Mouse (Mus musculus) lung, adult 2 months (tissue): ENCODE results near the gene Sel1l3. TPM values are rescaled to one million over a fixed set of nuclear protein-coding genes. Genes with fewer than 3 reads are reported as not detected.

ENCODE experiments used
- DNase-seq: peaks from one replicate; pipeline ENCODE4 v3.0.0; 2022
- H3K4me1 ChIP-seq: fragments of 200-500 bp; 2 replicates; pipeline ENCODE4 v1.6.1; 2011; ENCODE audit warnings: low read length; ENCODE audit not compliant: control insufficient read depth, insufficient read depth
- H3K4me3 ChIP-seq: fragments of 200-500 bp; replicated peaks from 2 replicates; pipeline ENCODE3; 2011; ENCODE audit warnings: low read depth, mild to moderate bottlenecking, control low read depth, low read length; ENCODE audit errors: extremely low read depth
- CTCF ChIP-seq: fragments of 200-500 bp; IDR thresholded peaks from 2 replicates; pipeline ENCODE4 v1.5.1; 2011; ENCODE audit warnings: mild to moderate bottlenecking, low read length, control low read depth; ENCODE audit not compliant: insufficient read depth
- POLR2A ChIP-seq: fragments of 200-500 bp; IDR thresholded peaks from 2 replicates; pipeline ENCODE4 v1.6.1; 2011; ENCODE audit warnings: low read depth, mild to moderate bottlenecking, control low read depth, low read length, borderline replicate concordance; ENCODE audit errors: extremely low read depth
- WGBS: fragments of 180-500 bp; shearing (Covaris S2); methylation state at CpG from one replicate; pipeline ENCODE4 v1.1.7; 2018; 5-methylcytosine and 5-hydroxymethylcytosine counted together
- polyA plus RNA-seq: library from polyadenylated mRNA; depleted of rRNA; stranded (reverse); fragments of >200 nt; gene quantifications from 2 replicates; pipeline ENCODE4 v1.2.3, GENCODE M21; 2012

The Sel1l3 gene
- polyA plus RNA-seq, 1 experiment: 2.1 TPM

DNA sequence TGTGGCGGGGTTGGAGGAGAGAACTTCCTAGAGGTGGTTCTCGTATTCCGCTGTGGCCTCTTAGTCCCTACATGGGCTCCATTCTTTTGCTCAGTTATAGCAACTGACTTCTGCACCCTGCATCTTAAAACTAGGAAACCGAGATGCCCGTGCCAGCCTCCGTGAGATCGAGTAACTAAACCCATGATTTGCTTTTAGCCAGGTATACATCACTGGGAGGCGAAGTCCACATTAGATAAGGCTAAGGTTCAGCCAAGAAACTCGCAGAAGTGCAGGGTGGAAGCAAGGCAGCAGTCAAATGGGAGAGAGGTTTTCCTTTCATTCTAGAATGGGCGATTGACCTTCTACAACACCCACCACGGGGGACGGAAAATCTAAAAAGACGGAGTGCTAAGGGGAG lies 11.7 kb upstream of the Sel1l3 start:
- DNase-seq: no peak
- WGBS: 82% methylated on average over 13 of the region's 13 CpGs
- TF ChIP-seq CTCF (no peak), POLR2A (no peak)

DNA sequence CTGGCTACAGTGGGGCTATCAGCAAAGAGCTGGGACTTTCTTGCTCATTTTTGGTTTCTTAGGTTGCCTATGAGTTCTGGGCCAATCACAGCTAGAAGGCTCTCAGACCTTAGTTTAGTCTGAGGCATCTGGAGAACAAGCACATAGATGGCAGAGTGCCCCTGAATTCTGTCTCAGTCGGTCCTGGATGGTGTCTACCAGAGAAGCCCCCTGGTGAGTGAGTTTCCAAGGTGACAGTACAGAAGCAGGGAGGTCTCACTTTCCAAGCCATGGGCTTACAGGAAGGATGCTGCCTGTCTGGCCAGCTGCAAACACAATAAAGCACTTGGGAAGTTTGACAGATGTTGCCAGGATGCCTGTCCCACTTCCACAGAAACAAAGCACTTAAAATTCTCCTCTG lies 1.1 kb upstream of the Sel1l3 start:
- 0% methylated on average over 1 of the region's 1 CpGs for WGBS
- no peak overlapping the region for H3K4me3 ChIP-seq
- TF ChIP-seq CTCF (no peak), POLR2A (no peak)
- H3K4me1 ChIP-seq: no peaks in the 10 kb centered on the region; the same call in 1 of the 2 replicates
- no peak for DNase-seq

More for the DNA sequence above, 11.7 kb upstream of the Sel1l3 start:
- Histone ChIP-seq H3K4me3 (no peak overlapping the region), H3K4me1 (no peaks in the 10 kb centered on the region)

DNA sequence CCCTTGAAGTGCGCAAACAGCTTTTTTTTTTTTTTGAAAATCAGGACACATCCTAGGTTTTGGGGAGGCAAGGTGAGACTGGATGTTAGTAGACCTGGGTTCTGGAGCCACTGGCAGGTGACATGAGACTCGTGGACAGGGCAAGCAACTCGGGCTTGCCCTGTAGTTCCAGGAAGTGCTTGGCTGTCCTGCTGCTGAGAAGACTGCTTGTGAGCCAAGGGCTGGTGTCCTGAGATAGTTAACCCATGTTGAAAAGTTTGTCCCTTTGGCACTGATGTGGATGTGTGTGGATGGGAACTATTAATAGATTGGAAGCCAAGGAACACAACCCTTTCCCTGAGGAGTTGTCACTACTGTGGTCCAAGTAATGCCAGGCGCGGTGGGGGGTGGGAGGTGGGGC lies 635 bp upstream of the Sel1l3 start:
- WGBS: 20% methylated on average over 5 of the region's 5 CpGs
- DNase-seq: peak; percentile 7
- Histone ChIP-seq H3K4me3 (no peak overlapping the region), H3K4me1 (no peaks in the 10 kb centered on the region; the same call in 1 of the 2 replicates)
- no peak for TF ChIP-seq CTCF

DNA sequence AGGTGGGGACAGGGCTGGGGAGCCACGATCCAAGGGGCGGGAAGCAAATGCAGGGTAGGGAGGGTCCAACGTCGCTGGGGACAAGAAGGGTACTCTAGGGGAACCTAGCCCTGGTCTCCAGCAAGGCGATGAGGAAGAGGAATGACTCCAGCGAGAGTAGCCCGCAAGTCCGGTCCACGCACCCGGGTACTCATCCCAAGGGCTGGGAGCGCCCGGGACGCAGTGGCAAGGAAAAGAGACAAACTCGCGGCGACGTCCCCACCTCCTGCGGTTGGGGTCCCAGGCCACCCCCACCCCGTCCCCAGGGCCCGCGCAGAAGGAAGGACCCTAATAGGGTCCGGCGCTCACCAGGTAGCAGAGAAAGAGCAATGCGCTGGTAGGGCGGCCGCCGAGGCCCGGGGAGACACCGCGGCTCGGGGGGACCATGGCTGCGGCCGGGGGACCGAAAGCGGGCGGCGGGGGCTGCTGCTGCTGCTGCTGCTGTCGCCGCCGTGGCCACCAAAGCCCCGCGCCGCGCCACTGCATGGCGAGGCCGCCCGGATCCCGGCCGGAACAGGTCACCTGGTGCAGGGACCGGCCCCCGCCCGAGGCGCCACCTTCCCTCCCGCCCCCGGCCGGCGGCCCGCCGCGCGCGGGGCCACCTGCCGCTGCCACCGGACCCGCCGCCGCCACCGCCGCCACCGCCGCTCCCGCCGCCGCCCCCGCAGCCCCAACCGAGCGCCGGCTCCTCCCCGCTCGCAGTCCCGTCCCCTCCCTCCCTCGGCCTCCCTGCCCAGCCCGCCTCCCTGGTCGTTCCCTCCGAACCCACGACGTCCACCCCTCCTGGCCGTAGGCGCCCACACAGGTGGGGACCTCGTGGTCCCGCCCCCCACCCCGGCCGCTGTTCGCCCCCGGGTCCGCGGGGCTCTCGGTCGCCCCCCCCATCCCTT lies 681 bp downstream of the Sel1l3 start:
- TF ChIP-seq CTCF: no peak
- no peak for TF ChIP-seq POLR2A
- 1% methylated on average over 93 of the region's 99 CpGs for WGBS
- DNase-seq: peak; percentile 26
- H3K4me3 ChIP-seq: peak overlapping the region; percentile 58
- no peaks in the 10 kb centered on the region; the same call in 1 of the 2 replicates for H3K4me1 ChIP-seq

DNA sequence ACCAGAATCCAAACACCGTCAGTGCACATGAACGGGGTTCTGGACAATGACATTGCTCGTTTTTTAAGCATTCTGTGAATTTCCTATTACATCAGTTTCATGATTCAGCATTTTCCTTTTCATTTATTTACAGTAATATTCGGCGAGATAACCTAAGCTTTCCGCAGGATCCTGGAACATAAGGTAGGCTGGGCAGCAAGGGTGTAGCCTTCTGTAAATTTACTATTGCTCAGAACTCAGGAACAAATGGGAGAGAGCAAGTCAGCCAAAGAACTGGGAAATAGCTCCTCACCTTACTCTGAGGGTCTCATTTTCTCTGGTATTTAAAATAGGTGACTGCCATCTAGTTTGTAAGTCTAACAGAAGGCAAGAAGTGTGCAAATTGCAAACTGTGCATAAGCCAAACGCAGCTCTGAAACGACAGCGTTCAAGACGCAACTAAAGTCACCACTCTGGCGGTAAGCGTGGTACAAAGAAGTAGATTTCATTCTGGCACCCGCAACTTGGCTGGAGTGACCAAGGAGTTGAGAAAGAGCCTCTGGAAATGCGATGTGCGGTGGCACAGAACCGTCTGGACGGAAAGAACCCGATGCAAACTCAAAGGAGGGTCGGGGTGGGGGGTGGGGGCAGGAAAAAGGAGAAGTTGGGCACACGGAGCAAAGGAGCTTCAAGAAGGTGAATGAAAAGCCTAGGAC lies 1.5 kb downstream of the Sel1l3 start:
- peak; percentile 5 for DNase-seq
- Histone ChIP-seq H3K4me1 (no peaks in the 10 kb centered on the region; the same call in 1 of the 2 replicates), H3K4me3 (peak overlapping the region; percentile 28)
- TF ChIP-seq POLR2A (no peak), CTCF (no peak)
- 11% methylated on average over 20 of the region's 20 CpGs for WGBS

DNA sequence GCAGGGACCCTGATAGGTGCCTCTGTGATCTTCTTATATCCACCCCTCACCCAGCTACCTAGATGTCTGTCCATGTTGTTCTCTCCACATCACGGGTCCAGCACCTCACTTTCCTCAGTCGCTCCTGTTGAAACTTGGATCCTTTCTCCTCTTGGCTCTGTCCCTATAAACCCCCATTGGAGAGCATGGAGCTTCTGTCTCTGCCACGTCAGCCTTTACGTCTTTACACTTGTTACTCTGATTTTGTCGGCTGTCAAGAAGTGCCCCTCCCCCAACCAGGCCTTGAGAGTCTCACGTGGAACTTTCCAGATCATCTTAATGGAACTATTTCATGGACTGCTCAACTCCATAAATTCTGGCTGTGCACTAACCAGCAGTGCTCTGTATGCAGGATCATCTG lies 2.5 kb downstream of the Sel1l3 start:
- H3K4me3 ChIP-seq: no peak overlapping the region
- 55% methylated on average over 6 of the region's 6 CpGs for WGBS

DNA sequence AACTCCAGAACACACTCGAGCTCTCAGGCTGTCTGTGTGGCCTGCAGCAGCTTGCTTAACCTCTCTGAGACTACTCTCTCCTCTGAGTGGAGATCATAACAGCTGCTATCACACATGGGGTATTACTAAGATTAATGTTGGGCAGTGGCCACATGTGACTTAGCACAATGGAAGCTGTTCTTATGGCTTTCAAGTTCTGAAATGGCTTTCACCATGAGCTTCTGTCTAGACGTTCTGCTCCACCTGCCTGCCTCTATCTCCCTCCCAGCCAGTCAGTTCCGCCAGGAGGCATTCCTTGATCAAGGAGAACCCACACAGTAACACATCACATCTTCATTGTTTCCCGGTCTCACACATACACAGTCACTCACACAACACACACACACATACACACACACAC lies 3.2 kb downstream of the Sel1l3 start:
- H3K4me3 ChIP-seq: no peak overlapping the region
- 81% methylated on average over 4 of the region's 4 CpGs for WGBS
- no peaks in the 10 kb centered on the region; the same call in 1 of the 2 replicates for H3K4me1 ChIP-seq
- no peak for DNase-seq
- TF ChIP-seq POLR2A (no peak), CTCF (no peak)

More for the DNA sequence above, 2.5 kb downstream of the Sel1l3 start:
- TF ChIP-seq CTCF (no peak), POLR2A (no peak)
- no peak for DNase-seq
- H3K4me1 ChIP-seq: no peaks in the 10 kb centered on the region; the same call in 1 of the 2 replicates

DNA sequence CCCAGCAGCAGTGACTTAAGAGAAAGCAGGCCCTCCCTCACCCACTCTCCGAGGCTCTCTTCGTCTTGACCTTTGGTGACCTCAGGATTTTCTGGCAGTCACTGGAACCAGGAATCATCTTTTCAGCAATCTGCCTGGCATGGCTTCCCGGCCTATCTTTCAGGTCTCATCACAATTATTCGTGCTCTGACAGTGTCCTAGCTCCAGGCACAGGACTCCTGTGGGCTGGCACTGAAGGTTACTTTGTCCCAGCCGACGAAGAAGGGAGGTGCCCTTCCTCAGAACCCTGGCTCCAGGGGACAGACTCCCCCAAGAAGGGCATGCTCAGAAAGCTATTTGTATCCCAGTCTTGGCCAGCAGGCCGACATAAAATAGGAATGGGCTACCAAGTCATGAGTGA lies 4.0 kb downstream of the Sel1l3 start:
- no peak for TF ChIP-seq POLR2A
- no peak for TF ChIP-seq CTCF
- no peak for DNase-seq
- no peak overlapping the region for H3K4me3 ChIP-seq
- WGBS: 64% methylated on average over 7 of the region's 7 CpGs
- no peaks in the 10 kb centered on the region; the same call in 1 of the 2 replicates for H3K4me1 ChIP-seq

DNA sequence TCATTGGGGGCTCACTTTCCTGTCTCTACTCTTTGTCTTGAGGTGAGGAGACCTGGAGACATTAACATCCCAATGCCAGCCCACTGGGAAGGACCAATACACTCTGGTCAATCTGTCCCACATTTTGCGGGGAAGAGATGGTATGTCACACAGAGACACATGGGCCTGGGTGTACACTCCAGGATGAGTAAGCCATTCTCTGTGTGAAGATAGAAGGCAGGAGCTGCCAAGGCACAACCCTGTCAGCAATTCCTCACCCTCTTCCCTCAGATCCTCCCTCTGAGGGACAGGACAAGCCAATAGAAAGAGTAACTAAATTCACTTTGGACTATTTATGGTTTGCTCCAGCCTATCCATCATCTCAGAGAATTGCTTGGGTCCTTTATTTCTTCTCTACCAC lies 5.0 kb downstream of the Sel1l3 start:
- TF ChIP-seq CTCF: no peak
- TF ChIP-seq POLR2A: no peak
- DNase-seq: no peak
- H3K4me3 ChIP-seq: no peak overlapping the region
- 92% methylated on average over 1 of the region's 1 CpGs for WGBS
- no peaks in the 10 kb centered on the region; the same call in 1 of the 2 replicates for H3K4me1 ChIP-seq
